Mouse (Mus musculus): Measurements from ENCODE around the gene Gm21992.

GRCm38 (mm10) chr19:4708765-4709164 lies 102.6 kb downstream of the Gm21992 start:
- TF ChIP-seq CTCF (IDR thresholded peaks at IDR 0.05; ENCODE audit: insufficient read depth, low read depth, low read length): no peak
- TF ChIP-seq POLR2A (IDR thresholded peaks at IDR 0.05; ENCODE audit: insufficient read depth, low read depth, low read length): no peak

All from olfactory bulb, adult 2 months (tissue).